Mouse (Mus musculus): Measurements from ENCODE around the gene Cherp.

The Cherp gene

DNA sequence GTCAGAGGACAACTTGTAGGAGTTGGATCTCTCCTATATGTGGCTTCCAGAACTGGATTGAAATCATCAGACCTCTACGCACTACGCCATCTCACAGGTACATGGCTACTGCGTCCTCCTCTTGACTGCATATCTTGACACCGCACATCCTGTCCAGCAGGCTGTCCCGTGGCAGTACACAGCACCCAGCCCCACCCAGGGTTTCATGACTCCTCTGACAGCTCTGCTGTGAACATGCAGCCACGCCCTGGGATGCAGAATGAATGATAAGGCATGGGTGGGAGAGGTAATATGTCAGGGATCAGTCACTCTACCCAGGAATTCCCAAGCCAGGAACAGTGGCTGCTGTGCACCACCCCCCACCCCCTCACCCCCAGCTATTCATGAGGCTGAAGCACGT is 61.2 kb downstream of the Cherp start:
- DNase-seq (ENCODE audit: low spot score in 2 of 2) = no peak
